Mouse (Mus musculus): Measurements from ENCODE around the gene Spock2.
"Not testable (repeated sequence)": the region's sequence is repeated elsewhere in the genome, so short reads cannot be mapped to it uniquely, and the experiment has no call there.

The Spock2 gene

GRCm38 (mm10) chr10:60108321-60109111, 2.5 kb downstream of the Spock2 start:
- no peak for DNase-seq (ENCODE audit: low spot score)

- no peak for DNase-seq (ENCODE audit: low spot score)
Observed at GRCm38 (mm10) chr10:60109336-60109735, 3.3 kb downstream of the Spock2 start.

DNA sequence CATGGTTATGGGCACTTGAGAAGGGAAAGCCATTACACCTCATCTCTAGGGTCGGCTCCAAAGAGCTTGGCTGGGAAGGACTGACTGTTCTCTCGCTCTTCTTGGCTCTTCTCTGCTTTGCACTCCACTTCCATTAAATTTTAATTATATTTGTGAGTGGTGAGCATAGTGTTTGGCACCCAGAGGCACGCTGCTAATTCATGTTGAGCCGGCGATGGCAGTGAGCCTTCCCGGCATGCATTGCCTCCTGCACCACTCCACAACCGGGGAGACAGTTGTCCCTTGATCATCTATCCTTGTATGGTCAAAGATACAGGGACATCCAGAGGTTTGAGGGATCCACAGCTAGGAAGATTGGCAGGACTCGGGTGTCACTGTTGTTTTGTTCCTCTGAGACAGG, 4.0 kb downstream of the Spock2 start:
- DNase-seq (ENCODE audit: low spot score), result no peak

- no peak for DNase-seq (ENCODE audit: low spot score)
Observed at GRCm38 (mm10) chr10:60110908-60111475, 5.0 kb downstream of the Spock2 start.

DNA sequence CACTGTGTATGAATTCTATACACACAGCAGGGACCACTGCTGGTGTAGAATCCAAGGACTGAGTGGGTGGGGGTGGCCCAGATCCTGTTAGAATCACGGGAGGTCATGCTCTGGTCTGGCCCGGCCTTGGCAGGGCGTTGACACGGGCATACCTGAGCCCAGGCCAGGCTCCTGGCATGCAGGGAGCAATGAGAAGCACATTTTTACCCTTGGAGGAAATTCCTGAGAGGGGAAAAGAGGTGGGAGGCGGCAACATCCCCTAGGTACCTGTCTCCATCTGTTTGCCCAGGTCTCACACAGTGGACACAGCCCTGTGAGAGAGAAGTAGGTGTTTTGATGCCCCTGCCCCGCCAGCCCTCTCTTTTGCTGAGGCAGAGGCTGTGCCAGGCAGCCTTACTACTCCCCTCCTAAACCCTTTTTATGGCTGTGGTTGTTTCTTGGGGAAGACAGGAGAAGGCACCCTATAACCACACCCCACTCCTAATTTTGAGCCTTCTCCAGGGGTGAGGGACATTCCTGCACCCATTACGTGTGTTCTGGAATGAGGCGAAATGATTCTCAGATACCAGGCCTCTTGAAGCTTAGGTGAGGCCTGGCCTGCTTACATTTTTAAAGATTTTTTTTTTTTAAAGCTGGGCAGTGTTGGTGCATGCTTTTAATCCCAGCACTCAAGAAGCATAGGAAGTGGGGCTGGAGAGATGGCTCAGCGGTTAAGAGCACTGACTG, 8.1 kb downstream of the Spock2 start:
- DNase-seq (ENCODE audit: low spot score), result no peak

- no peak for DNase-seq (ENCODE audit: low spot score)
Observed at GRCm38 (mm10) chr10:60115345-60116185, 9.5 kb downstream of the Spock2 start.

GRCm38 (mm10) chr10:60116997-60117396, 11.0 kb downstream of the Spock2 start:
- DNase-seq (ENCODE audit: low spot score), result no peak

GRCm38 (mm10) chr10:60118464-60118863, 12.4 kb downstream of the Spock2 start:
- DNase-seq (ENCODE audit: low spot score), result no peak

DNA sequence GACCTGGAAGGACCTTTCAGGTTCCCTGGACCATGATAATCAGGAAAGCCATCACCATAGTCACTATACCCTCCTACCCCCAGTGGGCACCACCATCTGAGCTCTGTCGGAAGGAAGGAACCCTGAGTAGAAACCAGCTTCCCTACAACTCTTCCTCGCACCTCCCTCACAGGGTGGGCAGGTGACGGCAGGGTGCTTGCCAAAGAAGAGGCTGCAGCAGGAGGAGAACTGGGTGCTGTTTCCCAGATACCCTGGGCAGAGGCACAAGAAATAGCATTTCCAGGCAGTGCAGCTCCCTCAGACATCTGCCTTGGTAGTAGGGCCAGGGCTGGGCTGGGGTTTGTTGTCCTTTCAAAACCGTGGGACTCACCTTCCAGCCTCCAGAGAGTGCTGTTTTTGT, 14.6 kb downstream of the Spock2 start:
- no peak for DNase-seq (ENCODE audit: low spot score)

GRCm38 (mm10) chr10:60124078-60124477, 18.1 kb downstream of the Spock2 start:
- no peak for DNase-seq (ENCODE audit: low spot score)

- DNase-seq (ENCODE audit: low spot score), result no peak
Observed at GRCm38 (mm10) chr10:60125529-60126327, 19.7 kb downstream of the Spock2 start.

GRCm38 (mm10) chr10:60128287-60128686, 22.3 kb downstream of the Spock2 start:
- no peak for DNase-seq (ENCODE audit: low spot score)

GRCm38 (mm10) chr10:60130504-60130903, 24.5 kb downstream of the Spock2 start:
- no peak for DNase-seq (ENCODE audit: low spot score)

DNA sequence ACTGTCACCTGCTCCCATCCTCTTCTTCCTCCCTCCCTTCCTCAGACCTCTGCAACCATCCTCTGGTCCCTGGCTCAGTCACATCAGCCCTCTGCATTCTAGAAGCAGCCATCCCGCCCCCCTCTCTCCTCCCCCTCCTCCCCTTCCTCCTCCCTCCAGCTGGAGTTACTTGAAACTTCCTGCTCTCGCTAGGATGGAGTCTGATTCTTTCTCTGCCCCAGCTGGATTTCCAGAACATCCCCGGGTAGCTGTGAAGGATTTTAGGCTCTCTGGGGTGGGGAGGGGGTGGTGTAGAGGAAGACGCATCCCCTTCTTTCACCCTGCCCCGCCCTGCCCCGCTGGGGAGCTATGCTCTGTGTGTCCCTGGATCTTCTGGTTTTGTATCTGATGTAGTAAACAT, 27.5 kb downstream of the Spock2 start:
- DNase-seq (ENCODE audit: low spot score), result peak; percentile 8

DNA sequence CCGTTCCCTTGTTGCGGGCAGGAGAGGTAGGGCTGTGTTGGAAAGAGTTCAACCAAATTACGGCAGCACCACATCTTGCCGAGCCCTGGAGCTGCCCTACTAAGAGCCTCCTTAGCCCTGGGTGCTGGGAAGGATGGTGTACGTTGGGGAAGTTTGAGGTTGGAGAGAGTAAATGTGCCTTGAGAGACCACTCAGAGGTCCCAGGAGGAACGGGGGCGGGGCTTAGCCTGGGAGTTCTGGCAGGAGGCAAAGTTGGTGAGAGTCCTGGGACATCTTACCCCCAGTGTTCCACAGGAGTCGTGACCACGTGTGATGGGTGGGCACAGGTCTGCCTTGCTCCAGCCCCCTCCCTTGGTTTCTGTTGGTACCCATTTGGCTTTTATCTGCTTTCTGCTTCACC, 28.2 kb downstream of the Spock2 start:
- DNase-seq (ENCODE audit: low spot score), result no peak

DNA sequence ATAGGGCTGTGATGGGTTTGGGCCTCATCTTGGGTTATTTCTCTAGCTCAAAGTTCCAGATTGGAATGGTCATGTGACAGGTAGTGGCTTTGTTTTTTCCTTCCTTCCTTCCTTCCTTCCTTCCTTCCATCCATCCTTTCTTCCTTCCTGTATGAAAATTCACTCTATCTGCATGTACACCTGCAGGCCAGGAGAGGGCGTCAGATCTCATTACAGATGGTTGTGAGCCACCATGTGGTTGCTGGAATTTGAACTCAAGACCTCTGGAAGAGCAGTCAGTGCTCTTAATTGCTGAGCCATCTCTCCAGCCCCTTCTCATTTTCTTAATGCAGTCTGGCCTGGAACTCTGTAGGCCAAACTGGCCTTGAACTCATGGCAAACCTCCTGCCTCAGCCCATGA, 30.0 kb downstream of the Spock2 start:
- not testable (repeated sequence) for DNase-seq (ENCODE audit: low spot score)

DNA sequence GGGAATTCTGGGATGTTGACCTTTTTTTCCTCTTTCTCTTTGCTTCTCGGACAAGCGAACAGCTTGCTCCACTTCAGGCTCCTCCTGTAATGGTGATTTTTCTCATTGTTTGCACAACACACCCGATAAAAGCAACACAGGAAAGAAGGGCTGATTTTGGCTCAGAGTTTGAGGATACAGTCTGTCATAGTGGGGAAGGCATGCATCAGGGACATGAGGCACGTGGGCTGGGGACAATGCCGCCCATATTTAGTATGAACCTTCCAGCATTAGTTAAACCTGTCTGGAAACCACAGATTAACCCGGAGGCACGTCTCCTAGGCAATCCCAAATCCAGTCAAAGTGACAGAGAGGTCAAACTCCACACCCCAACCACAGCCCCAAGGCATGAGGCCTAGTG, 30.9 kb downstream of the Spock2 start:
- no peak for DNase-seq (ENCODE audit: low spot score)

DNA sequence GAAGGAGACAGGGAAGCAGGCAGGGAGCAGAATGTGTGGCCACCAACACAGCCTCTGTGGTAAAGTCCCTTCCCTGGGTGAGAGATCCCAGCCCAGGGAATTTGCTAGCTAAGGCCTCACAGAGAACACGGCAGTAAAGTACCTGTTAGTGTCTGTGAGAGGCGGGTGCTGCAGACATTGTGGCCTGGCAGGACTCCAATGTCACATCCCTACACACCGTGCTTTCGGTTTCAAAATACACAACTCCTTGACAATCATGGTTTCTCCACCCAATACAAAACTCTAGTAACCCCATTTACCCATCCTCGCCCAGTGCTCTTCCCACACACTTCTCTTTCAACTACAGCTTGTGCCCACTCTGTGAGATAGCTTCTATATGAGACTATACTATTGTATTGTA, 32.7 kb downstream of the Spock2 start:
- DNase-seq (ENCODE audit: low spot score), result no peak

DNA sequence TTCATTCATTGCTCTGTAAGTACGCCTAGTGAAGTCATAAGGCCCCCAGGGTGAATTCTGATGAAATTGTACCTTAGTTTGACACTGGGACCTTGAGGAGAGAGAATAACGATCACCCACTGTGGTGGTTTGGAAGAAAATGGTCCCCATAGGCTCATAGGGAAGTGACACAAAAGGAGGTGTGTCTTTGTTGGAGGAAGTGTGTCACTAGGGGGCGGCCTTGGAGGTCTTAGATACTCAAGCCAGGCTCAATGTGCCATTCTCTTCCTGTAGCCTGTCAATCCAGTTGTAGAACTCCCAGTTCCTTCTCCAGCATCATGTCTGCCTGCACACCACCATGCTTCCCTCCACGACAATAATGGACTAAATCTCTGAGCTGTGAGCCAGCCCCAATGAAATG, 34.7 kb downstream of the Spock2 start:
- no peak for DNase-seq (ENCODE audit: low spot score)

GRCm38 (mm10) chr10:60141656-60142160, 35.7 kb downstream of the Spock2 start:
- DNase-seq (ENCODE audit: low spot score), result no peak

DNA sequence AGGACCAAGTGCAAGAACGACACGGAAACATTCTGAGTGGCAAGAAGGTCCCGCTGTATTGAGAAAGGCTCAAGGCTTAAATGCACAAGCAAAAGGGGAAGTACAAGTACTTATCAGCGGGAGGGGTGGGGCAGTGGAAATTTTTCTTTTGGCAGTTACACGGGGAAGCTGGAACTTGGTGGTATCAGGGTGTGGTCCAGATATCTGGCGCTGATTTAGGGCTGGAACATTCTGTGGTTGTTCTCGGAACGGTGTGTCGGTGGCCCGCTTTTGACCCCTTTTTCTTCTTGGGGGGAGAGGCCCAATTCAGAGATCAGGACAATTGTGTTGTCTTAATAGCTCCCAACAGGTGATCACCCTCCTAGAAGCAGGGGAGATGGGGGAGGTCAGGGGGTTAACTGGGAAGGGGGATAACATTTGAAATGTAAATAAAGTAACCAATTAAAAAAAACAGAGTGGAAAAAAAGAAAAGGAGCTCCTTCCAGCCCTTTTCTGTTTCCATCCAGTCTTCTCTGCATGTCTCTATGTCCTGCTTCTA, 41.6 kb downstream of the Spock2 start:
- not testable (repeated sequence) for DNase-seq (ENCODE audit: low spot score)

Measured in yolk sac, embryonic 10.5 days (tissue).